In genomic region chr3:154526610-154527009, GRCm38 (mm10) we compare ENCODE assay signal across 15 mouse cellular contexts.
DNase-seq lines count a peak whose midpoint lies in the region; ATAC-seq and TF ChIP-seq lines count a peak whose summit lies in the region.
"Had no signal": no experiment of that assay in that cellular context is flagged by ENCODE, and none has a peak within 500 bp of the region (broad histone marks: within the 10 kb centered on the region; RNA-seq: fewer than 3 reads in every experiment).

No protein-coding gene starts in this region.

- no peak overlapping the region for H3K4me2 ChIP-seq in intestine, postnatal 0 days (replicated peaks; ENCODE audit: low read depth)
- H3K4me2 ChIP-seq in intestine, embryonic 16.5 days (ENCODE audit: low read depth, low read length): no peak overlapping the region
- H3K4me2 ChIP-seq: lung, embryonic 15.5 days; midbrain, embryonic 13.5 days; neural tube, embryonic 13.5 days had no signal

- no peak for ATAC-seq in intestine, postnatal 0 days
- ATAC-seq in intestine, embryonic 16.5 days: no peak
- ATAC-seq: midbrain, embryonic 13.5 days had no signal

- H3K4me1 ChIP-seq in intestine, postnatal 0 days (replicated peaks; ENCODE audit: control insufficient read depth, insufficient read depth, low read length): no peaks in the 10 kb centered on the region
- no peaks in the 10 kb centered on the region for H3K4me1 ChIP-seq in intestine, embryonic 16.5 days (ENCODE audit: control insufficient read depth, insufficient read depth, low read length)
- H3K4me1 ChIP-seq: limb, embryonic 10.5 days; lung, embryonic 15.5 days; midbrain, embryonic 13.5 days; neural tube, embryonic 13.5 days had no signal

- H3K27me3 ChIP-seq in intestine, postnatal 0 days (replicated peaks; ENCODE audit: control insufficient read depth, insufficient read depth, low read length): no peaks in the 10 kb centered on the region
- no peaks in the 10 kb centered on the region for H3K27me3 ChIP-seq in intestine, embryonic 16.5 days (replicated peaks; ENCODE audit: control insufficient read depth, insufficient read depth, low read length)
- H3K27me3 ChIP-seq: lung, embryonic 15.5 days; midbrain, embryonic 13.5 days; neural tube, embryonic 13.5 days had no signal

- no peak overlapping the region for H3K27ac ChIP-seq in intestine, postnatal 0 days (ENCODE audit: low read depth, low read length)
- no peak overlapping the region for H3K27ac ChIP-seq in intestine, embryonic 16.5 days (ENCODE audit: low read length)
- H3K27ac ChIP-seq: limb, embryonic 10.5 days; lung, embryonic 15.5 days; midbrain, embryonic 13.5 days; neural tube, embryonic 13.5 days had no signal

- H3K9ac ChIP-seq in intestine, postnatal 0 days (ENCODE audit: low read depth, low read length): no peak overlapping the region
- H3K9ac ChIP-seq in intestine, embryonic 16.5 days (ENCODE audit: low read depth, low read length): no peak overlapping the region
- H3K9ac ChIP-seq: lung, embryonic 15.5 days; midbrain, embryonic 13.5 days; neural tube, embryonic 13.5 days had no signal

- peak; percentile 21 for DNase-seq in adrenal gland, postnatal 14 days
- DNase-seq in adrenal gland, adult 2 months: no peak
- peak; percentile 22 for DNase-seq in lung, postnatal 14 days
- no peak for DNase-seq in lung, postnatal 25 days (ENCODE audit: low spot score)
- DNase-seq in retina, embryonic 14.5 days (ENCODE audit: low spot score): peak; percentile 27
- no peak for DNase-seq in T-cell, adult 2 months (ENCODE audit: low spot score)
- DNase-seq: heart, adult 11 months; kidney, adult 11 months; right cerebral cortex, postnatal 14 days had no signal

- H3K9me3 ChIP-seq in intestine, postnatal 0 days (ENCODE audit: control insufficient read depth): no peaks in the 10 kb centered on the region
- no peaks in the 10 kb centered on the region for H3K9me3 ChIP-seq in intestine, embryonic 16.5 days (ENCODE audit: control insufficient read depth, low read length)
- H3K9me3 ChIP-seq: limb, embryonic 10.5 days; lung, embryonic 15.5 days; midbrain, embryonic 13.5 days; neural tube, embryonic 13.5 days had no signal

- WGBS in intestine, postnatal 0 days: 31% methylated on average over 6 of the region's 6 CpGs
- 32% methylated on average over 6 of the region's 6 CpGs for WGBS in intestine, embryonic 16.5 days

- H3K4me3 ChIP-seq in intestine, postnatal 0 days (ENCODE audit: low read depth, low read length): no peak overlapping the region
- H3K4me3 ChIP-seq in intestine, embryonic 16.5 days (ENCODE audit: low read length): no peak overlapping the region
- H3K4me3 ChIP-seq: limb, embryonic 10.5 days; lung, embryonic 15.5 days; midbrain, embryonic 13.5 days; neural tube, embryonic 13.5 days had no signal

- no peaks in the 10 kb centered on the region for H3K36me3 ChIP-seq in intestine, postnatal 0 days (ENCODE audit: control insufficient read depth, insufficient read depth)
- H3K36me3 ChIP-seq in intestine, embryonic 16.5 days (ENCODE audit: control insufficient read depth, insufficient read depth, low read length): no peaks in the 10 kb centered on the region
- H3K36me3 ChIP-seq: limb, embryonic 10.5 days; lung, embryonic 15.5 days; midbrain, embryonic 13.5 days; neural tube, embryonic 13.5 days had no signal

- peak; percentile 41 for TF ChIP-seq CTCF in intestine, postnatal 0 days (IDR thresholded peaks at IDR 0.05; ENCODE audit: low read depth)

Comparison
In these comparisons a context has a peak if more than half of its experiments do, and no peak if none do; other contexts are left out.
1. DNase-seq: peak in adrenal gland, postnatal 14 days (single experiment), lung, postnatal 14 days (single experiment) and retina, embryonic 14.5 days (single experiment); none in adrenal gland, adult 2 months (single experiment), lung, postnatal 25 days (single experiment) and T-cell, adult 2 months (single experiment).